Mouse (Mus musculus) gastrocnemius, adult 18-20 months (tissue): ENCODE results near the gene Ctdnep1. TPM values are rescaled to one million over a fixed set of nuclear protein-coding genes. Genes with fewer than 3 reads are reported as not detected.

Source experiments
- DNase-seq: peaks from one replicate; pipeline ENCODE4 v3.0.0; 2021; ENCODE audit warnings: low spot score
- long read RNA-seq, 2 experiments: library from polyadenylated mRNA; stranded (forward); transcript quantifications; one replicate each; pipeline ENCODE4 v2.0.0; 2021
- total RNA-seq, 2 experiments: library from RNA; stranded (reverse); gene quantifications; 2 replicates each; pipeline ENCODE4 v1.2.3; 2021

The Ctdnep1 gene
- total RNA-seq: 100 to 1,000 TPM; 222 to 237 TPM
- long read RNA-seq, experiment 1, transcript Ctdnep1-201 (8 exons, 1,627 nt): major isoform, 47 of 74 reads
- long read RNA-seq, experiment 1, partial matches to known transcripts: 18 of 74 reads
- long read RNA-seq, experiment 1, other reads (novel, unspliced or antisense): 9 of 74 reads
- long read RNA-seq, experiment 2, transcript Ctdnep1-201 (8 exons, 1,627 nt): major isoform, 44 of 63 reads
- long read RNA-seq, experiment 2, partial matches to known transcripts: 15 of 63 reads
- long read RNA-seq, experiment 2, other reads (novel, unspliced or antisense): 3 of 63 reads

DNA sequence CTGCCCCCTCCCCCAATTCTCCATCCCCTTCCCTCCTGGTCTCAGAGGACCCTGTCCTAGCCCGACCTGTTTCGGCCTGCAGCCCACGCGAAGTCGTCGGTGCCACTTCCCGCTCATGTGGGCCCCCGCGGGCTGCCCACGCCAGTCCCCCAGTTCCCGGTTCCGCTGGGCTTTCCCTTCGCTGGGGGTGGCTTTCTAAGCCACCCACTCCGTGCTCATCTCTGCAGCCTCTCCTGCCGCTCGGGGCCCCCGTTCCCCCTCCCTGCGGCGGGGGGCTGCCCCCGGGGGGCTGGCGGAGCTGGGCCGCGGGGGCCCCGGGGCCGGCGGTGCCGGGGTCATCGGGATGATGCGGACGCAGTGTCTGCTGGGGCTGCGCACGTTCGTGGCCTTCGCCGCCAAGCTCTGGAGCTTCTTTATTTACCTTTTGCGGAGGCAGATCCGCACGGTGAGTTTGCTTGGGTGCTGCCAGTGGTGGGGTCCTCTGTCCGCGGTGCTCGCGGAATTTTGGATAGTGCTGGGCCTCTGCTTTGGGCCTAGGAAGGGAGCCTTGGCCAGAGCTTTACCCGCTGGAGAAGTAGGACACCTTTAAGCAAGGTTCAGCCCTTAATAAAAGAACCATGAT, at the start of gene Ctdnep1:
Gene Ctdnep1 (plus strand): TSS at position 16 of the 622 bp plus-strand sequence.
- DNase-seq: peak; percentile 31

DNA sequence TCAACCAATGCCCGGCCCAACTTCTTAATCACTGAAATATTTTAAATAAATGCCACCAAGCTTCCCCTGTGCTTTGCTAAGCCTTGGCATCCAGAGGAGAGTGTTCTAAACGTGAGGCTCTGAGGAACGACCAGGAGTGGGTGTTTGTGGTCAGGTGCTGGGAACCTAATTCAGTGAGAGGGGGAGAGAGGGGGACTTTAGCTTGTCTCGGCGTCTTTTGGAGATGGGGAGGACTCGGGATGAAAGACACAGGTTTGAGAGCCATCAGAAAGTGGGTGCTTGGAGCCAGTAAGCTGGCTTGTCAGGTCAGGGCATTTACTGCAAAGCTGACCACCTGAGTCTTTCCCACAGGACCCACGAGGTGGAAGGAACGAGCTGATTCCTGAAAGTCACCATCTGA, 49.2 kb upstream of the Ctdnep1 start:
- no peak for DNase-seq

DNA sequence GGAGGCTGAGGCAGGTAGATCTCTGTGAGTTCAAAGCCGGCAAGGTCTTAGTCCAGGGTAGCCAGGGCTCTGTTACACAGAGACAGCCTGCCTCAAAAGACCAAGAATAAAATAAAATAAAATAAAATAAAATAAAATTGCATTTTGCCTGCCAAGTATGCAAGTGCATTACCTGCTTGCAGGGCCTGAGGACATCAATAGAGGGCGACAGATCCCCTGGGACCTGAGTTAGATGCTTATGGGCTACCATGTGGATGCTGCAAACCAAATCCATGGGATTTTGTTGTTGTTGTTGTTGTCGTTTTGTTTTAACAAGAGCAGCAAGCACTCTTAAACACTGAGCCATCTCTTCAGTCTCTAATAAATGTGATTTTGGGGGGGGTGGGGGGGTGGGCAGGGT, 48.7 kb upstream of the Ctdnep1 start:
- no peak for DNase-seq

DNA sequence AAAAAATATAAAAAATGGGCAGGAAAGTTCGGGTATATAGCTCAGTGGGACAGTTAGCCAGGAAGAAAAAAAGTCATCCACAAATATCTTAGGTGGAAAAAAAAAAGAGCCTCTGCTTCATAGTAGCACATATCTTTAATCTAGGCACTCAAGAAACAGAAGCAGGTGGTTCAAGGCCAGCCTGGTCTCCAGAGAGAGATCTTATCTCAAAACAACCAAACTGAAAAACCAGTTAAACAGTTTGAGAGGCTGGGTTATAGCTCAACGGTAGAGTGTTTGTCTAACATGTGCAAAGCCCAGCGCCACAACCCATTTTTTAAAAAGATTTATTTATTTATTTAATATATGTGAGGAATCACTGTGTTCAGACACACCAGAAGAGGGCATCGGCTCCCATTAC, 47.9 kb upstream of the Ctdnep1 start:
- DNase-seq: no peak

DNA sequence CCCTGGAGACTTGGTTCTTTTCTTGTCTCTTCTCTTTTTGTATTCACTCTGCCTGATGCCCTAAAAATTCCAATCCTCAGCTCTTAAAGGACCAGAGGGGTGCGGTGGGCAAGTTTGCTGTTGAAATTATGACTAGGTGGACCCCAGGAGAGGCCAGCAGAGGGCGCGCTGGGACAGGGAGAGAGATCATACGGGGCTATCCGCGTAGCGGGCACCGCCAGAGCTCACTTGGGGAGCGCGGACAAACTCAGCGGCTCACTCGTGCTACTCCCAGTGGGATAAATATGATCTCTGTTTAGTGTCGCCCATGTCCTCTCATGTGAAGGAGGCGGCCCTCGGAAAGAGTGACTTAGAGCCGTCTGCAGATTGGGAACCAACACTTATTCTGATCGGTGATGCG, 46.8 kb upstream of the Ctdnep1 start:
- DNase-seq: peak; percentile 96

DNA sequence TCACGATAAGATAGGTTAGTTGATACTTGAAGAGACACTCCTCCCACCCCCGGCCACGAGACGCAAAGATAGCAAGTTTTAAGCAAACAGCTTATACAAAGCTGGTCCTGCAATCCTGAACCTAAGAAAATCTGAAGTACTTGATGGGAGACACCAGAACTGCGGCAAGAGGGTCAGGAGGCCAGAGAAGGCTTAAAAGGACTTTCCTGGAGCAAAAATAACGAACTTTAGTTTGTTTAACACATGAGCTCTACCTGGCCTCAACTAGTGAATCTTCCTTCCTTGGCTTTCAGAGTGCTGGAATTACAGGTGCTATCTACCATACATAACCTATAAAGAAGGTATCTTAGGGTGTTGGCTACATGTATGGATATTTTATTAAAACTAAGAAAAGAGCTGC, 46.3 kb upstream of the Ctdnep1 start:
- no peak for DNase-seq

DNA sequence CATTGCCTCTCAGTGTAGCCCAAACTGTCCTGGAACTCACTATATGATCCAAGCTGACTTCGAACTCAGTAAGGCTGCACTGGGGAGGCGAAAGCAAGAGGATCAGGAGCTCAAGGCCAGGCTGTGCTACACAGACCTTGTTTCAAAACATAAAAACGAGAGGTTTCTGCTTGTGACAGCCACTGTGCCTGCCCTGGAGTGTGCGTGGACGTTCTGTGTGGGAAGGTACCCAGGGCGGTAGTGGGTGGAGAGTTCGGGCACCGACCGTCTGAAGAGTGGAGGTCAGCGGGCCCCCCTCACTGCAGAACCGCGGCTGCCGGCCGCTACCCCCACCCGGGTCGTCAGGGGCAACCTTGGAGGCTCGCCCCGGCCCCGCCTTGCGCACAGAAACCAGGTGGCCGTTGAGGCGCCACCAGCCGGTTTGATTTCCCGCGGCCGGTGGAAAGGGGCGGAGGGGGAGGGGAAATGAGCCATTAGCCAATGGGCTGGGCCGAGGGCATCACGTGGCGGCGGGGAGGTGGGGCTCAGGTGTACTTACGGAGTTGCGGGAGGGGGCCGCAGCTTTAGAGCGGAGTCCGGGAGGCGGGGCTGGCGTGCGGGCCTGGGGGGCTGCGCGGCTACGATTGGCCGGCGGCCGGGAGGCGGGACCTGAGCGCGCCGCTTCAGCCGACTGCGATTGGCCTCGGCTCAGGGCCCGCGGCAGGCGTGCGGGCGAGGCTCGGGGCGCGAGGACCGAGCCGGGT, 45.6 kb upstream of the Ctdnep1 start, which contains the start of gene Ybx2:
Gene Ybx2 (plus strand): TSS at position 660 of the 743 bp plus-strand sequence.
- peak; percentile 92 for DNase-seq

DNA sequence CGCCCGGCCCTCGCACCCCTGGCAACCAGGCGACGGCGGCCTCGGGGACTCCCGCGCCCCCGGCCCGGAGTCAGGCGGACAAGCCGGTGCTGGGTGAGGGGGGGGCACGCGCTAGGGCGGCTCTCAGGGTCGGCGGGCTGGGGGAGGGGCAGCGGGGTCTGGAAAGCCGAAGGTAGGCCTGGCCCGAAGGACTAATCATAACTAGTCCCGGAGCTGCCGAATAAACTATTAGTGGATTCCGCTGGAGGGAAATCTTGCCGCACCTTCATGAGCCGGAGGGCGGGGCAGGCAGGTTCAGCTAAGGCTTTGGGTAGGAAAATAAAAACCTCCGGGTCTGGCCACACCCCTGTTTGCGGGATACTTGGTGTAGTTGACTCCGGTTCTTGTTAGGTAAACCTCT, 44.8 kb upstream of the Ctdnep1 start:
- no peak for DNase-seq

DNA sequence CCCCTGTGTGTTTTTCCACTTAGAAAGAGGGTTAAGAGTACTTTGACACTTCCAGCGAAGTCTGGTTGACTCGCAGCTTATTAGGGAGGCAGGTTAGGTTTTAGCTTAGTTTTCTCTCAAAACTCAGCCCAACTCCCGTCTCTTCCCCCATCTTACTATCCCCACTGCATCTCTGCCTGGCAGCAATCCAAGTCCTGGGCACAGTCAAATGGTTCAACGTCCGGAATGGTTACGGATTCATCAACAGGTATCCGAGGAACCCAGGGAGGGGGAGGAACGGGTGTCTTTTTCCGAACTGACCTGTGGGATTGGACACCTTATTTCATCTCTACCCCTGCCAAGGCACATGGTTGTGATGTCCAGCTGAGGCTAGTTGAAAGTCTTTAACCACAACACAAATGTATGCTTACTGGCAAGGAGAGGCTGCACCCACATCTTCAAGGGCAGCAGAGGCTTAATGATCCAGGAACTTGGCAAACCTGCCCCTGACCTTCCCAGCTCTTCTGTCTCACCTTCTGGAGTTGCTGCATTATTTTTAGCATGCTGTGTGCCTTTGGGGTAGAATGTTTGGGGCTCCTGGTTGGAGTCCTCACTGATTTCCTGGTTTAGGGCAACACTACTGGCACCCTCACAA, 44.1 kb upstream of the Ctdnep1 start:
- peak; percentile 42 for DNase-seq

DNA sequence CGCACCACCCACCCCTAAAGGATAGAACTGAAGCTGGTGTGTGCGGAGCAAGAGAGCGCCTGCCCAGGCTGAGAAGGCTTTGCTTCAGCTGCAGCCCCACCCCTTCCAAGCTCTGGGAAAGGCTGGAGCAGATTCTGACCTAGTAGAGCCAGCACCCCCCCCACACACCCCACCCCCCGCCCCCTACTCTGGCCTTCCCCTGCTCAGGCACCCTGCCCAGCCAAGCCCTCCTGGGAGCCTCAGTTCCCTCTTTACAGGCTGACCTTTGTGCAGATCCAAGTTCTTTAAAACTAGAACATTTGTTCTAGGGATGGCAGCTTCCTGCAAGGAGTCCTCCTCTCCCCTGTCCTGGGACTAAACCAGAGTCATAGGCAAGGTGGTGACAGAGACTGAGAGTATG, 43.6 kb upstream of the Ctdnep1 start:
- DNase-seq: peak; percentile 71

DNA sequence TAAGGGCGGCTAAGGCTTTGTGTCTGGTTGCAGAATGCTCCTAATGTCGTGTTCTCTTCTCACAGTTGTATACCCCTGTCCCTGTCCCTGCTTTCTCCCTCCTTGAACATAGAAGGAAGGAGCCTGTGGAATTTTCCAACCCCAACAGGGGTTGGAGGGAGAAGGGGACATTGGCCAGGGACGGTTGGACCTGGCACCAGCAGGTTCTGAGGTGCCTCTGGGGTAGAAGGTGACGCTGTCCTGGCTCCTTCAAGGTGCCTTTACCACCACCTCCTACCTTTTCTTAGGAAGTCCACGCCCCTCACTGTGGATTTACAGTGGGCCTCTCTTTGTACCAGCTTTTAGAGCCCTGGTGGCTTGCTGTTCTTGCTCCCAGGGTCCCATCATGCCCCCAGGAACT, 43.1 kb upstream of the Ctdnep1 start:
- no peak for DNase-seq

DNA sequence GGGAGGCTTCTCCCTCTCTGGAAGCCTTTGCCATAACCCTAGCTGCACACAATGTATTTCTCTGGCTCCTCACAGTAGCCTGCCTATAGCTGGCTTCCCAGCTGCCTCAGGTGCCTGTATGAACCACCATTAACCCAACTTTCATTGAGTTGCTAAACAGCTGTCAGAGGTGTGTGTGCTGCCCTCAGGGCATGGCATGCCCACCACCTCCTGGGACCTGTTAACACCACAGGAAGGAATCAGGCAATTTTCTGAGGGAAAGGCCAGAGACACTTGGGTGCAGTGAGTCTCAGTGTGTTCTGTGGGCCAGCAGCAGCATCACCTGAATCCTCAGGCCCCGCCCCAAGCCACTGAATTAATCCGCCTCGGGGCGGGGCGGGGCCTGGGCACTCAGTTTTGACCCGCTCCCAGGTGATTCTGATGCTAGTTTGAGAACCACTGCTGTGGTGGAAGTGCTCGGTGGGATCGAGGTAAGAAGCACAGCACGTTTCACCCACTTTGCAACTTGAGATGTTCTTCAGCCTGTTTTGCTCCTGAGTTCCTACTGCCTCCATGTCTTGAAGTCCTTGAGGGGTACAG, 42.5 kb upstream of the Ctdnep1 start:
- DNase-seq: no peak

DNA sequence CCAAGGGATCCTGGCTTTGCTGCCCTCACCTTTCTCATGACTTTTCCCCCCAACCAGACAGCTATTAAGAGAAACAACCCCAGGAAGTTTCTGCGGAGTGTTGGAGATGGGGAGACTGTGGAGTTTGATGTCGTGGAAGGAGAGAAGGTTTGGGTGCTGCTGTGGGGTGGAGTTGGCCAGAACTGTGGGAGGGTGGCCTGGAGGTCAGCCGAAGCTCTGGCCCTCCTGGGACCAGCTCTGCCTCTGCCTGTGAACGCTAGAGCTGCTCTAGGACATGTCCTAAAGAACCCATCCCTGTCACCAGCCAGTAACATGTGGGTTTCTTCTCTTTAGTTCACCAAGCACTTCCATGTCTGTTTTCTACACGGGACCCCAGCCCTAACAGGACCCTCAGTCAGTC, 41.8 kb upstream of the Ctdnep1 start:
- DNase-seq: peak; percentile 30

DNA sequence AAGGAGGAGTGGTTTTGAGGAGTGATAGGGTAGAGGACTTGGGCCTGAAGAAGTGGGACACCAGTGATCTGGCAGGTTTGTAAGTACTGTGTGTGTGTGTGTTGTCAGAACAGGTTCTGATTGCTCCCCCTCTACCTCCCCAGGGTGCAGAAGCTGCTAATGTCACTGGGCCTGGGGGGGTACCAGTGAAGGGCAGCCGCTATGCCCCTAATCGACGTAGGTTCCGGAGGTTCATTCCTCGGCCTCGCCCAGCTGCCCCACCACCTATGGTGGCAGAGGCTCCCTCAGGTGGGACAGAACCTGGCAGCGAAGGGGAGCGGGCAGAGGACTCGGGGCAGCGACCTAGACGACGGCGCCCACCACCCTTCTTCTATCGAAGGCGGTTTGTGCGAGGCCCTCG, 41.2 kb upstream of the Ctdnep1 start:
- no peak for DNase-seq

DNA sequence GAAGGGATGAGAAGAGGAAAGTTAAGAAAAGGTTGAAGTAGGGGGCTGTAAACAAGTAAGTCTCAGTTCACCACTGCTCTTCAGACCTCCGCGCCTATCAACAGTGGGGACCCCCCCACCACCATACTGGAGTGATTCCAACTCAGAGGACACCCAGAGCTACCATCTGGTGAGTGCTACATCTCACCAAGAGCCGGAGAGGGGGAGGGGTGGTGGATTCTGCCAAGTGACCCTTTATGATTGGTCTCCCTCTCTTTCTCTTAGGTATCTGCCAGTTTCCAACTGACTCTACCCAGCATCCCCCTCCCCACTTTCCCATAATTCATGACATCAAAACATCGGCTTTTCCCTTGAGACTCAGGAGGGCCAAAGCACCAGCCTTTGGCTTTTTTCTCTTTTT, 40.0 kb upstream of the Ctdnep1 start:
- peak; percentile 30 for DNase-seq

DNA sequence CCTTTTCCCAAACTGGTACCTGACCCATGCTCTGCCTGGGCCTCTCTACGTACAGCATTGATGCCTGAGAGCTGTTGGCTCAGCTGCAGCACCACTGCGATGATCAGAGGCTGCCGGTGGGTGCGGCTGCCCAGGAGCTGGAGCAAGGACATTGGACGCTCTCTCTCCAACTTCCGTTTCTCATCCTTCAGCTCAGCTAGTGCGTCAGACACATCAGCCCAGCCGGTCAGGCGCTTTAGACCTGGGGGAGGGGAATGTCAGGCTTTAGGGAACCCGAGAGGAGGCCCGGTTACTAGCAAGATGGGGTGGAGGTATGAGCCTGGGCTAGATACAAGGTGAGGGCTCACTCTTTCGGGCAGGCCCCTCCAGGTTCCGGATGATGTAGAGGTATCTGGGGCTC, 35.7 kb upstream of the Ctdnep1 start:
- peak; percentile 24 for DNase-seq

DNA sequence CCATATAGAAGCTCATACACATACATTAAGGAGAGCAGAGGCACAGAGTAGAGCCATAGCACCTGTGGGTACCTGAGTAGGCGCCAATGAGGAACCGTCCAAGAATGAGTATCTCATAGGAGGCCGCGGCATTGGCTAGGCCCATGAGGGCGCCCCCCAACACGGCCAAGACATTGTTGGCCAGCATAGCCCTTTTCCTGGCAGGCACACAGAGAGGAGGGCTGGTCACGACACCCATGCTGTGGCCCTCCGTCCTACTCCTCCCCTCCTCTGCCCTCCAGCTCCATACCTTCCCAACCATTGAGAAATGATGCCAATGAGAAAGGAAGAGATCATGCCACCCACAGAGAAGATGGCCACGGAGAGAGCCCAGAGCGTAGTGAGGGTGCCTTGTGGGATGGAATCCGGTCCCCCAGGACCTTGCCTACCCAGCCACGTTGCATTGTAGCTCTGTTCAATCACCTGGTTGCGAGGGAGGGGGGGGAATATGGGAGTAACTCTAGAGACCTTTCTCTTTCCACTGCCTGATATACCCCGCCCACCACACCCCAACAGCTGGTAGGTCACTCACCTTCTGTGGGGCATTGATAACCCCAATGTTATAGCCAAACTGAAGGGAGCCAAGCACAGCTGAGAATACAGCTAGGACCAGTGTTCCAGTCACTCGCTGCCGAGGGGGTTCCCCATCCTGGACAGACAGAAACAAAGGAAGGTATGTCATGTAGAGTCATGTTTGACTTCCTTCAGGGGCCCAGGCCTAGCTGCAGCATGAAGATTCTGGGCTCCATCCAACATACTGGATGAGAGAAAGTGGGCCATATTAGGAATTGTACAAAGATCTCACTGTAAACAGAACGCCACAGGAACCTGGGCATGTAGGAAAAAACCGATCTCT, 34.7 kb upstream of the Ctdnep1 start:
- no peak for DNase-seq

DNA sequence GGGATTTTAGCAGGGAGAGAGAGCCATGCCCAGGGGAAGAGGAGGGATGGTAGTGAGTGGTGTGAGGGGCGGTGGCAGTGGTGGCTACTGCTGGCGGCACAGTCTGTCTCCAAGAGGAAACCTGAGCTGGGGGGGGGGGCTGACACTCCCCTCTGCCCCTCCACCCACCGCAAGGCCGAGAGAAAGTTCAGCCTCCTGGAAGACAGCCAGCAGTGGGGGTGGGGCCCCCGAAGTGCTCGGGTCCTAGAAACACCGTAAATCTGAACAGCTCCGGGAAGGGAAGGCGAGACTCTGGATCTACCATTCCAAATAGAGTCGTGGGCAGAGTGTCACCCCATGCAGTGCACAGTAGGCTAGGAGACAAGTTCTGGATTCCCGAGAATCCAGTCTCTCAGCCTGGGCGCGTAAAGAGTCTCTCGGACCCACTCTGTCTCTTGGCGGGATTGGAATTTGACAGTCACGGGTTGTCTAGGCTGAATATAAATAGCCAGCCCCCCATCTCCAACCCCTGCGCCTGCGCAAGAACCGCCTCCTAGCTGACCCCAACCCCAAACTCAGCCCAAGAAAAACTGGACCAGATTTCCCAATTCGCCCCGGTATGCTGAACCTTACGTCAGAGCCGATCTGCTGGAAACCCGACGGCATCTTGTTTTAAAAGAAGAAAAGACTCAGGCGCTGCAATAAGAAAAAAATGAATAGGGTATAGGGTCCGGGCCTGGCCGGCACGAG, 33.5 kb upstream of the Ctdnep1 start:
- DNase-seq: peak; percentile 88

DNA sequence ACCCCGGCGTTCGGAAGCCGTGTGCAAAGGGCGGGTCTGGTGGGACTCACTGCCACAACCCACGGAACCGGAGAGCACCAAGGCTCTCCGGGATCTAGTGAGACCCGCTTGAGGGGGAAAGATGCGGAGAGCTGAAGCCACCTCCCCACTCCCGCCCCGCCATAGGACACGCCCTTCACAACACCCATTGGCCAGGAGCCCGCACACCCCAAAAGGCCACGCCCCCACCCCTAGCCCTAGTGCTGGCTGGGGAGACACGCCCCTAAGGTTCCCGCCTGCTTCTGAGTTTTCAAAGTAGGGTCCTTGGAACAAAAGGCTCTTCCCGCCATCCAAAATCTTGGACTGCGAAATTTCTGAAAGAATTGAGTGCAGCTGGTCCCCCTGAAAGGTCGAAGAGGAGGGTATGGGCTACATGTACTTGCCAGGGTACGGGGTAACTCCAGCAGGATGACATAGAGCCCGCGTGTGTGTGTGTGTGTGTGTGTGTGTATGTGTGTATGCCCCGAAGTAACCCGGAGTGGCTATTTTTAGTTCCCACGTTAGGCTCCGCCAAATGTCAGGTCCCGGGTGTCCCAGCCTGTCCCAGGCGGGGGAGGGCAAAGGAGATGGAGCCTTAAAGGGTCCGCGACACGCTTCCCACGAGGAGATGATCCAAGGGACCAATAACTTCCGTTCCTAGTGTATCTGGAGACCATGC, 32.7 kb upstream of the Ctdnep1 start, which contains the start of gene Slc2a4:
Gene Slc2a4 (minus strand): TSS at position 123 of the 697 bp plus-strand sequence.
- peak; percentile 96 for DNase-seq
